In genomic region chr1:191277549-191278059, GRCm38 (mm10) we compare ENCODE assay signal across 8 mouse cellular contexts. TPM values are rescaled to one million over a fixed set of nuclear protein-coding genes. Genes with fewer than 3 reads are reported as not detected.
A peak's percentile ranks its signal among the peaks of the same experiment; 100 is the strongest.
DNase-seq lines count a peak whose midpoint lies in the region; ATAC-seq lines count a peak whose summit lies in the region.

No protein-coding gene starts in this region.

- no peak overlapping the region for H3K9ac ChIP-seq in heart, embryonic 11.5 days (ENCODE audit: low read depth, low read length)
- H3K9ac ChIP-seq in liver, embryonic 12.5 days, result no peak overlapping the region
- no peak overlapping the region for H3K9ac ChIP-seq in stomach, embryonic 14.5 days (replicated peaks; ENCODE audit: low read depth, low read length)
- H3K9ac ChIP-seq in neural tube, embryonic 15.5 days (replicated peaks), result no peak overlapping the region

- DNase-seq in heart, adult 8-10 months (ENCODE audit: low spot score), result peak; percentile 45
- DNase-seq in fibroblast of lung, adult 2 months (ENCODE audit: low read depth), result peak; percentile 90
- DNase-seq in midbrain, embryonic 10.5 days (ENCODE audit: low spot score), result no peak
- DNase-seq in frontal cortex, postnatal 25 days (ENCODE audit: low spot score in 2 of 2), result no peak

- H3K9me3 ChIP-seq in heart, embryonic 11.5 days (replicated peaks; ENCODE audit: control insufficient read depth, low read length), result no peaks in the 10 kb centered on the region
- H3K9me3 ChIP-seq in liver, embryonic 12.5 days (replicated peaks), result no peaks in the 10 kb centered on the region
- H3K9me3 ChIP-seq in stomach, embryonic 14.5 days (ENCODE audit: control insufficient read depth, low read depth, low read length), result no peaks in the 10 kb centered on the region
- no peaks in the 10 kb centered on the region for H3K9me3 ChIP-seq in neural tube, embryonic 15.5 days (replicated peaks)
- H3K9me3 ChIP-seq in midbrain, embryonic 10.5 days (replicated peaks), result no peaks in the 10 kb centered on the region

- no peak overlapping the region for H3K27ac ChIP-seq in heart, embryonic 11.5 days (ENCODE audit: low read depth, low read length)
- H3K27ac ChIP-seq in liver, embryonic 12.5 days, result 0 out of 2 replicates have a peak overlapping the region, but pooled peaks have one; percentile 8
- H3K27ac ChIP-seq in stomach, embryonic 14.5 days (ENCODE audit: low read length), result no peak overlapping the region
- no peak overlapping the region for H3K27ac ChIP-seq in neural tube, embryonic 15.5 days (replicated peaks)
- H3K27ac ChIP-seq in midbrain, embryonic 10.5 days (replicated peaks), result no peak overlapping the region

- no peak overlapping the region for H3K4me3 ChIP-seq in heart, embryonic 11.5 days (ENCODE audit: low read depth, low read length)
- no peak overlapping the region for H3K4me3 ChIP-seq in liver, embryonic 12.5 days
- H3K4me3 ChIP-seq in stomach, embryonic 14.5 days (ENCODE audit: low read depth, low read length), result no peak overlapping the region
- no peak overlapping the region for H3K4me3 ChIP-seq in neural tube, embryonic 15.5 days (replicated peaks)
- no peak overlapping the region for H3K4me3 ChIP-seq in midbrain, embryonic 10.5 days

- ATAC-seq in heart, embryonic 11.5 days (replicated peaks; ENCODE audit: insufficient number of reproducible peaks, low FRiP score, low TSS enrichment), result no peak
- peak; percentile 67 for ATAC-seq in liver, embryonic 12.5 days
- ATAC-seq in stomach, embryonic 14.5 days (ENCODE audit: insufficient number of reproducible peaks, insufficient read depth, low FRiP score, low read depth), result peak; percentile 70; the same call in 1 of the 2 replicates
- ATAC-seq in neural tube, embryonic 15.5 days (ENCODE audit: low FRiP score), result no peak

- H3K36me3 ChIP-seq in heart, embryonic 11.5 days (ENCODE audit: control insufficient read depth, insufficient read depth, low read length), result no peaks in the 10 kb centered on the region
- no peaks in the 10 kb centered on the region for H3K36me3 ChIP-seq in liver, embryonic 12.5 days
- no peaks in the 10 kb centered on the region for H3K36me3 ChIP-seq in stomach, embryonic 14.5 days (ENCODE audit: control insufficient read depth, insufficient read depth, low read length)
- no peaks in the 10 kb centered on the region for H3K36me3 ChIP-seq in neural tube, embryonic 15.5 days
- H3K36me3 ChIP-seq in midbrain, embryonic 10.5 days, result no peaks in the 10 kb centered on the region

- no peak overlapping the region for H3K4me2 ChIP-seq in heart, embryonic 11.5 days
- H3K4me2 ChIP-seq in liver, embryonic 12.5 days, result no peak overlapping the region
- H3K4me2 ChIP-seq in stomach, embryonic 14.5 days (replicated peaks; ENCODE audit: low read depth, low read length), result no peak overlapping the region
- no peak overlapping the region for H3K4me2 ChIP-seq in neural tube, embryonic 15.5 days

- H3K4me1 ChIP-seq in heart, embryonic 11.5 days (ENCODE audit: control insufficient read depth, insufficient read depth, low read length), result peaks cover 4% of the 10 kb centered on the region; the same call in 1 of the 2 replicates
- H3K4me1 ChIP-seq in liver, embryonic 12.5 days, result 0 out of 2 replicates have a peak, but pooled peaks cover 9% of the 10 kb centered on the region
- H3K4me1 ChIP-seq in stomach, embryonic 14.5 days (ENCODE audit: control insufficient read depth, insufficient read depth, low read length), result no peaks in the 10 kb centered on the region
- no peaks in the 10 kb centered on the region for H3K4me1 ChIP-seq in neural tube, embryonic 15.5 days
- peaks cover 26% of the 10 kb centered on the region for H3K4me1 ChIP-seq in midbrain, embryonic 10.5 days

- no peaks in the 10 kb centered on the region for H3K27me3 ChIP-seq in heart, embryonic 11.5 days (ENCODE audit: control insufficient read depth, insufficient read depth, low read length)
- 0 out of 2 replicates have a peak, but pooled peaks cover 4% of the 10 kb centered on the region for H3K27me3 ChIP-seq in liver, embryonic 12.5 days (replicated peaks)
- no peaks in the 10 kb centered on the region for H3K27me3 ChIP-seq in stomach, embryonic 14.5 days (ENCODE audit: control insufficient read depth, insufficient read depth, low read length)
- no peaks in the 10 kb centered on the region for H3K27me3 ChIP-seq in neural tube, embryonic 15.5 days (replicated peaks)
- 0 out of 2 replicates have a peak, but pooled peaks cover 7% of the 10 kb centered on the region for H3K27me3 ChIP-seq in midbrain, embryonic 10.5 days (ENCODE audit: low read depth, poor library complexity, severe bottlenecking)

- 72% methylated on average over 14 of the region's 14 CpGs for WGBS in heart, embryonic 11.5 days (ENCODE audit: insufficient replicate concordance)
- WGBS in liver, embryonic 12.5 days (ENCODE audit: insufficient replicate concordance), result 60% methylated on average over 14 of the region's 14 CpGs
- WGBS in stomach, embryonic 14.5 days, result 55% methylated on average over 14 of the region's 14 CpGs
- WGBS in neural tube, embryonic 15.5 days, result 79% methylated on average over 14 of the region's 14 CpGs
- WGBS in midbrain, embryonic 10.5 days, result 84% methylated on average over 14 of the region's 14 CpGs

RNA-seq across cellular contexts. Expression of gene Nenf, which starts 40.4 kb away (rescaled TPM):
- 100 to 1,000 TPM in 3 of 4 experiments, 10 to 100 TPM in 1; 90.1 to 115 (median 111) TPM for total RNA-seq in heart, adult 8-10 months (2022)
- polyA plus RNA-seq in heart, embryonic 11.5 days (2014; fragmentation: Nextera tagmentation; extraction: Ambion mirVana), result 106 and 111 TPM in 2 replicates
- 37.1 and 39.7 TPM in 2 replicates for polyA plus RNA-seq in liver, embryonic 12.5 days (2016; fragmentation: Nextera tagmentation; extraction: Ambion mirVana)
- 140 and 154 TPM in 2 replicates for polyA plus RNA-seq in stomach, embryonic 14.5 days (2014; fragmentation: Nextera tagmentation; extraction: Ambion mirVana)
- polyA plus RNA-seq in neural tube, embryonic 15.5 days (2015; fragmentation: Nextera tagmentation; extraction: Ambion mirVana), result 125 and 158 TPM in 2 replicates
- polyA plus RNA-seq in midbrain, embryonic 10.5 days (2016; fragmentation: Nextera tagmentation; extraction: Ambion mirVana), result 49.4 and 63.5 TPM in 2 replicates

RNA-seq across cellular contexts. Expression of gene Tmem206, which starts 48.1 kb away (rescaled TPM):
- total RNA-seq in heart, adult 8-10 months (2022), result 1 to 10 TPM; 2.6 to 4.2 (median 3.0) TPM
- 18.7 and 19.0 TPM in 2 replicates for polyA plus RNA-seq in heart, embryonic 11.5 days (2014; fragmentation: Nextera tagmentation; extraction: Ambion mirVana)
- polyA plus RNA-seq in liver, embryonic 12.5 days (2016; fragmentation: Nextera tagmentation; extraction: Ambion mirVana), result 9.8 and 10.5 TPM in 2 replicates
- polyA plus RNA-seq in stomach, embryonic 14.5 days (2014; fragmentation: Nextera tagmentation; extraction: Ambion mirVana), result 22.0 and 22.1 TPM in 2 replicates
- 29.8 and 30.6 TPM in 2 replicates for polyA plus RNA-seq in neural tube, embryonic 15.5 days (2015; fragmentation: Nextera tagmentation; extraction: Ambion mirVana)
- 32.3 and 34.9 TPM in 2 replicates for polyA plus RNA-seq in midbrain, embryonic 10.5 days (2016; fragmentation: Nextera tagmentation; extraction: Ambion mirVana)

RNA-seq across cellular contexts. Expression of gene Atf3, which starts 59.8 kb away (rescaled TPM):
- 10 to 100 TPM in 1 of 4 experiments, 1 to 10 TPM in 3; 3.0 to 10.3 (median 4.2) TPM for total RNA-seq in heart, adult 8-10 months (2022)
- polyA plus RNA-seq in heart, embryonic 11.5 days (2014; fragmentation: Nextera tagmentation; extraction: Ambion mirVana), result 13.7 and 17.4 TPM in 2 replicates
- polyA plus RNA-seq in liver, embryonic 12.5 days (2016; fragmentation: Nextera tagmentation; extraction: Ambion mirVana), result 2.3 and 2.4 TPM in 2 replicates
- polyA plus RNA-seq in stomach, embryonic 14.5 days (2014; fragmentation: Nextera tagmentation; extraction: Ambion mirVana), result 2.9 and 3.7 TPM in 2 replicates
- polyA plus RNA-seq in neural tube, embryonic 15.5 days (2015; fragmentation: Nextera tagmentation; extraction: Ambion mirVana), result 1.8 and 1.9 TPM in 2 replicates
- polyA plus RNA-seq in midbrain, embryonic 10.5 days (2016; fragmentation: Nextera tagmentation; extraction: Ambion mirVana), result 5.3 and 5.5 TPM in 2 replicates

Comparison
In these comparisons a context has a peak if more than half of its experiments do, and no peak if none do; other contexts are left out.
1. DNase-seq: peak in heart, adult 8-10 months (single experiment) and fibroblast of lung, adult 2 months (single experiment); none in midbrain, embryonic 10.5 days (single experiment) and frontal cortex, postnatal 25 days (0 of 2).
2. ATAC-seq: peak in liver, embryonic 12.5 days (single experiment) and stomach, embryonic 14.5 days (single experiment); none in heart, embryonic 11.5 days (single experiment) and neural tube, embryonic 15.5 days (single experiment).